In the genomic region with DNA sequence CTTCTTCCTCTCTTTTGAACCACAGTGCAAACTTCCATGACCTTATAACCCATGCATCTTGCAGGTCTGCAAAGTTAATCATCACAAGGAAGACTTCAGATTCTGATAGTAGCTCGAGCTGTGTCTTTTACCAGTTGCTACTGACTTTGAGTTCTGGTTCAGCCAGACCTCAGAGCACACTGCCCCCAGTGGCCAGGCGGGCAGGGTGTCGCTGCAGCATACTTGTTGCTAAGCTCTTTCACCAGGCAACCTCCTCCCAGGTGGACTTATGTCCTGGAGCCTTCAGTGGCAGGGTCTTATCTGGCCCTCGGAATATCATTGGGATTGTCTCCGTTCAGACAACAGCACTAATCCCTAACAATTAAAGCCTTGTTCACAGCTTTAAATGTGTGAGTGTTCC, we compare ENCODE assay signal across 19 mouse cellular contexts.
A peak's percentile ranks its signal among the peaks of the same experiment; 100 is the strongest.
DNase-seq lines count a peak whose midpoint lies in the region; ATAC-seq and TF ChIP-seq lines count a peak whose summit lies in the region.
"Had no signal": no experiment of that assay in that cellular context is flagged by ENCODE, and none has a peak within 500 bp of the region (broad histone marks: within the 10 kb centered on the region; RNA-seq: fewer than 3 reads in every experiment).

No protein-coding gene starts in this region.

- TF ChIP-seq EP300 in lung, postnatal 0 days (IDR thresholded peaks at IDR 0.05), result no peak

- WGBS in intestine, postnatal 0 days, result 57% methylated on average over 5 of the region's 5 CpGs
- WGBS in intestine, embryonic 15.5 days, result 66% methylated on average over 5 of the region's 5 CpGs
- 69% methylated on average over 5 of the region's 5 CpGs for WGBS in lung, postnatal 0 days
- WGBS in lung, adult 2 months, result 75% methylated on average over 5 of the region's 5 CpGs
- 35% methylated on average over 5 of the region's 5 CpGs for WGBS in small intestine, adult 2 months

- H3K27ac ChIP-seq in intestine, postnatal 0 days (ENCODE audit: low read depth, low read length), result no peak overlapping the region
- H3K27ac ChIP-seq in intestine, embryonic 15.5 days, result no peak overlapping the region
- H3K27ac ChIP-seq in lung, postnatal 0 days (ENCODE audit: low read length), result no peak overlapping the region
- H3K27ac ChIP-seq in small intestine, adult 2 months (ENCODE audit: insufficient read depth, low read depth, low read length), result peak overlapping the region; percentile 4; the same call in 1 of the 2 replicates
- H3K27ac ChIP-seq: forebrain, embryonic 13.5 days; hindbrain, embryonic 15.5 days; liver, embryonic 13.5 days; midbrain, embryonic 12.5 days had no signal

- no peak for TF ChIP-seq POLR2A in lung, adult 2 months (IDR thresholded peaks at IDR 0.05; ENCODE audit: borderline replicate concordance, extremely low read depth, low read depth, low read length)
- no peak for TF ChIP-seq POLR2A in small intestine, adult 2 months (IDR thresholded peaks at IDR 0.05; ENCODE audit: low read depth, low read length)

- no peak overlapping the region for H3K9ac ChIP-seq in intestine, postnatal 0 days (ENCODE audit: low read depth, low read length)
- H3K9ac ChIP-seq in intestine, embryonic 15.5 days, result no peak overlapping the region
- no peak overlapping the region for H3K9ac ChIP-seq in lung, postnatal 0 days (replicated peaks; ENCODE audit: low read depth)
- H3K9ac ChIP-seq: forebrain, embryonic 13.5 days; hindbrain, embryonic 15.5 days; liver, embryonic 13.5 days; midbrain, embryonic 12.5 days had no signal

- no peaks in the 10 kb centered on the region for H3K9me3 ChIP-seq in intestine, postnatal 0 days (ENCODE audit: control insufficient read depth)
- H3K9me3 ChIP-seq in intestine, embryonic 15.5 days, result no peaks in the 10 kb centered on the region
- H3K9me3 ChIP-seq in lung, postnatal 0 days (ENCODE audit: low read length), result no peaks in the 10 kb centered on the region
- H3K9me3 ChIP-seq: forebrain, embryonic 13.5 days; hindbrain, embryonic 15.5 days; liver, embryonic 13.5 days had no signal

- ATAC-seq in intestine, postnatal 0 days, result no peak; the same call in 1 of the 2 replicates
- no peak for ATAC-seq in intestine, embryonic 15.5 days
- ATAC-seq in lung, postnatal 0 days, result no peak
- ATAC-seq: CD4-positive, CD25-positive, alpha-beta regulatory T cell, adult 4 months; forebrain, embryonic 13.5 days had no signal

- H3K27me3 ChIP-seq in intestine, postnatal 0 days (replicated peaks; ENCODE audit: control insufficient read depth, insufficient read depth, low read length), result no peaks in the 10 kb centered on the region
- H3K27me3 ChIP-seq in intestine, embryonic 15.5 days (replicated peaks), result no peaks in the 10 kb centered on the region
- H3K27me3 ChIP-seq in lung, postnatal 0 days (replicated peaks; ENCODE audit: insufficient read depth, low read length), result no peaks in the 10 kb centered on the region
- H3K27me3 ChIP-seq in small intestine, adult 2 months (ENCODE audit: control insufficient read depth, insufficient read depth, low read length), result no peaks in the 10 kb centered on the region
- H3K27me3 ChIP-seq: forebrain, embryonic 13.5 days; hindbrain, embryonic 15.5 days; liver, embryonic 13.5 days; midbrain, embryonic 12.5 days had no signal

- no peak overlapping the region for H3K4me2 ChIP-seq in intestine, postnatal 0 days (replicated peaks; ENCODE audit: low read depth)
- H3K4me2 ChIP-seq in intestine, embryonic 15.5 days (replicated peaks), result no peak overlapping the region
- no peak overlapping the region for H3K4me2 ChIP-seq in lung, postnatal 0 days (replicated peaks; ENCODE audit: low read depth, low read length)
- H3K4me2 ChIP-seq: forebrain, embryonic 13.5 days; hindbrain, embryonic 15.5 days; liver, embryonic 13.5 days; midbrain, embryonic 12.5 days had no signal

- peak; percentile 65 for TF ChIP-seq CTCF in intestine, postnatal 0 days (IDR thresholded peaks at IDR 0.05; ENCODE audit: low read depth)
- TF ChIP-seq CTCF in lung, postnatal 0 days (IDR thresholded peaks at IDR 0.05), result 0 out of 2 replicates have a peak, but pooled peaks have one; percentile 34
- TF ChIP-seq CTCF in lung, adult 2 months (IDR thresholded peaks at IDR 0.05; ENCODE audit: insufficient read depth, low read length), result no peak
- peak; percentile 60; the same call in 1 of the 2 replicates for TF ChIP-seq CTCF in small intestine, adult 2 months (IDR thresholded peaks at IDR 0.05; ENCODE audit: extremely low read depth, insufficient read length, insufficient replicate concordance, low read depth, low read length)

- no peaks in the 10 kb centered on the region for H3K4me1 ChIP-seq in intestine, postnatal 0 days (replicated peaks; ENCODE audit: control insufficient read depth, insufficient read depth, low read length)
- H3K4me1 ChIP-seq in intestine, embryonic 15.5 days (replicated peaks), result no peaks in the 10 kb centered on the region
- no peaks in the 10 kb centered on the region for H3K4me1 ChIP-seq in lung, postnatal 0 days (ENCODE audit: insufficient read depth, low read depth, low read length)
- H3K4me1 ChIP-seq in lung, adult 2 months (ENCODE audit: control insufficient read depth, insufficient read depth, low read length), result no peaks in the 10 kb centered on the region
- peaks cover 32% of the 10 kb centered on the region for H3K4me1 ChIP-seq in small intestine, adult 2 months (ENCODE audit: control insufficient read depth, insufficient read depth, insufficient read length, low read length)
- H3K4me1 ChIP-seq: forebrain, embryonic 13.5 days; hindbrain, embryonic 15.5 days; liver, embryonic 13.5 days; midbrain, embryonic 12.5 days had no signal

- intact Hi-C loops in gastrocnemius, postnatal 14 days (cut with DNase I; ENCODE audit: low total_unique reads), result no loop called here

- no peaks in the 10 kb centered on the region for H3K36me3 ChIP-seq in intestine, postnatal 0 days (ENCODE audit: control insufficient read depth, insufficient read depth)
- no peaks in the 10 kb centered on the region for H3K36me3 ChIP-seq in intestine, embryonic 15.5 days
- no peaks in the 10 kb centered on the region for H3K36me3 ChIP-seq in lung, postnatal 0 days (ENCODE audit: insufficient read depth, low read length)
- H3K36me3 ChIP-seq in small intestine, adult 2 months (ENCODE audit: control insufficient read depth, insufficient read depth, low read length), result no peaks in the 10 kb centered on the region
- H3K36me3 ChIP-seq: hindbrain, embryonic 15.5 days; liver, embryonic 13.5 days; midbrain, embryonic 12.5 days had no signal

- no peak for DNase-seq in lung, postnatal 0 days (ENCODE audit: low spot score)
- DNase-seq in lung, adult 2 months, result no peak
- peak; percentile 61 for DNase-seq in ZHBTc4 (ENCODE audit: low read depth, low spot score)
- DNase-seq in gastrocnemius, postnatal 14 days, result no peak
- DNase-seq: adrenal gland, adult 2 months; heart, postnatal 14 days; kidney, adult 8-10 months; liver, embryonic 13.5 days; lung, postnatal 4 days; retina, postnatal 1 day; thymus, postnatal 14 days had no signal

- no peak overlapping the region for H3K4me3 ChIP-seq in intestine, postnatal 0 days (ENCODE audit: low read depth, low read length)
- H3K4me3 ChIP-seq in intestine, embryonic 15.5 days (replicated peaks), result no peak overlapping the region
- H3K4me3 ChIP-seq in lung, postnatal 0 days (ENCODE audit: low read depth, low read length), result no peak overlapping the region
- no peak overlapping the region for H3K4me3 ChIP-seq in lung, adult 2 months (replicated peaks; ENCODE audit: extremely low read depth, low read depth, low read length)
- H3K4me3 ChIP-seq in small intestine, adult 2 months (ENCODE audit: low read depth, low read length), result no peak overlapping the region
- H3K4me3 ChIP-seq: forebrain, embryonic 13.5 days; hindbrain, embryonic 15.5 days; liver, embryonic 13.5 days; midbrain, embryonic 12.5 days; myocyte had no signal
